Mouse (Mus musculus) forebrain, embryonic 13.5 days (tissue): ENCODE results near the gene Pdcd10. TPM values are rescaled to one million over a fixed set of nuclear protein-coding genes. Genes with fewer than 3 reads are reported as not detected.

Source experiments
- ATAC-seq: fragments of 200-750 bp; cut with Nextera tagmentation; 2 replicates; pipeline ENCODE4 v1.8.0; 2017
- H3K27ac ChIP-seq: fragments of 300-500 bp; sonication (generic); 2 replicates; pipeline ENCODE4 v1.5.1; 2015; ENCODE audit warnings: inconsistent platforms, mild to moderate bottlenecking, moderate library complexity
- H3K27me3 ChIP-seq: fragments of 300-500 bp; sonication (generic); 2 replicates; pipeline ENCODE4 v1.6.1; 2015; ENCODE audit warnings: mild to moderate bottlenecking, inconsistent platforms
- H3K36me3 ChIP-seq: fragments of 300-500 bp; sonication (generic); 2 replicates; pipeline ENCODE4 v1.6.1; 2015; ENCODE audit warnings: mild to moderate bottlenecking, inconsistent platforms; ENCODE audit not compliant: poor library complexity, severe bottlenecking
- H3K4me1 ChIP-seq: fragments of 300-500 bp; sonication (generic); 2 replicates; pipeline ENCODE4 v1.6.1; 2015; ENCODE audit warnings: inconsistent platforms
- H3K4me2 ChIP-seq: fragments of 300-500 bp; sonication (generic); 2 replicates; pipeline ENCODE4 v1.6.1; 2015; ENCODE audit warnings: inconsistent platforms, mild to moderate bottlenecking, moderate library complexity
- H3K4me3 ChIP-seq: fragments of 300-500 bp; sonication (generic); 2 replicates; pipeline ENCODE4 v1.5.1; 2015; ENCODE audit warnings: mild to moderate bottlenecking, inconsistent platforms
- H3K9ac ChIP-seq: fragments of 300-500 bp; sonication (generic); 2 replicates; pipeline ENCODE4 v1.6.1; 2015; ENCODE audit warnings: mild to moderate bottlenecking, inconsistent platforms
- H3K9me3 ChIP-seq: fragments of 300-500 bp; sonication (generic); replicated peaks from 2 replicates; pipeline ENCODE4 v1.6.1; 2016; ENCODE audit warnings: inconsistent platforms
- WGBS: fragments of 180-500 bp; shearing (Covaris S2); methylation state at CpG from one replicate; pipeline ENCODE4 v1.1.7; 2015; 5-methylcytosine and 5-hydroxymethylcytosine counted together
- polyA plus RNA-seq: library from polyadenylated mRNA; unstranded; fragments of >200 nt; fragmentation: Nextera tagmentation; extraction: Ambion mirVana; gene quantifications from 2 replicates; pipeline ENCODE4 v1.2.1, GENCODE M21; 2015

The Pdcd10 gene
- polyA plus RNA-seq: 80.1 and 87.3 TPM in 2 replicates

DNA sequence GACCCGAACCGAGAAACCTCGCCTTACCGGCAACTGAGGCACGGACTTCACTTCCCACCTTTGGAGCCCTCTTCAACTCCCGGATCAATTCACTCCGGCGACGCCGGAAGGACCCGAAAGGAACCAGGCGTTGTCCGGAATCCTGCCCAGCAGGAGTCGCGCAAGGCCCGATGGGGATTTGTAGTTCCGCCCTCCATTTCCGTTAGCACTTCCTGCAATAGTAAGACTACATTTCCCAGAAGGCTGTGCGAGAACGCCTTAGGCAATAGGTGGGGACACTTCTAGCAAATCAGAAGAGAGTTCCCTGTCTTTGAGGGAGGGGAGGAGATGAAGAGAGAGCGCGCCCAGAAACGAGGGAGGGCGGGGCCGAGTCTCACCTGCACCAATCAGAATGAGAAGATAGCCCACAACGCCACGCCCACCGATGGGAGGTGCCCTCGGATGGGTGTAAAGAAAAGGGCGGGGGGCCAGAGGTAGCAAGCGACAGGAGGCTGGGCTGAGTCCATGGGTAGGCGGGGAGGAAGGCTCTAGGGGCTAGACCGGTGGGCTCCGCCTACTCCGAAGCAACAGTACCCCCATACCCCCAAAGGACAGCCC, at the start of gene Pdcd10:
TSS of gene Pdcd10 (minus strand) at position 162 of the 597 bp plus-strand sequence.
- H3K9me3 ChIP-seq: no peaks in the 10 kb centered on the region
- H3K4me1 ChIP-seq: peaks cover 7% of the 10 kb centered on the region
- peak within 1 kb of the TSS; percentile 91 for H3K9ac ChIP-seq
- H3K36me3 ChIP-seq: no peaks in the 10 kb centered on the region
- H3K4me3 ChIP-seq: peak within 1 kb of the TSS; percentile 94
- peak; percentile 96 for ATAC-seq
- peak within 1 kb of the TSS; percentile 85 for H3K27ac ChIP-seq
- peak within 1 kb of the TSS; percentile 77 for H3K4me2 ChIP-seq
- no peaks in the 10 kb centered on the region for H3K27me3 ChIP-seq
- under 1% methylated on average over 35 of the region's 35 CpGs for WGBS

DNA sequence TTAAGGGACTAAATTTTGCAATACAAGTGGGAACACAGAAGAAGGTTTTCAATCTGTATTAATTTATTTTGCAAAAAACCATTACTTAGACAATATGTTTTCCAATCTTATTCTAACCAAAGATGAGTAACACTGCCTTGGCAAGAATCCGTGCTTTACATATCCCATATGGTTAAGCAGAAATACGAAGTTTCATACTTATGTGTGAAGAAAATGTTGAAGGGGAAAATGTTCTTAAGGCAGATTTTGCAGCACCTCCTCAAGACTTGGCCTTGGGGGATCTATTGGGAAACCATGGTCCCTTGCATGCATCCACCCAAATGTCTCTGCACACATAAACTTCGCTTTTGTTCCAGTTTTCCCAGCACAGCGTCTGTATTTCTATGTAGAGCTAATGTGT, 28.2 kb upstream of the Pdcd10 start:
- no peak overlapping the region for H3K9ac ChIP-seq
- WGBS: 81% methylated on average over 4 of the region's 4 CpGs
- no peaks in the 10 kb centered on the region for H3K9me3 ChIP-seq
- H3K4me2 ChIP-seq: no peak overlapping the region
- no peaks in the 10 kb centered on the region for H3K4me1 ChIP-seq
- H3K36me3 ChIP-seq: no peaks in the 10 kb centered on the region
- H3K27ac ChIP-seq: no peak overlapping the region
- no peak overlapping the region for H3K4me3 ChIP-seq
- no peaks in the 10 kb centered on the region for H3K27me3 ChIP-seq
- peak; percentile 11; the same call in 1 of the 2 replicates for ATAC-seq

DNA sequence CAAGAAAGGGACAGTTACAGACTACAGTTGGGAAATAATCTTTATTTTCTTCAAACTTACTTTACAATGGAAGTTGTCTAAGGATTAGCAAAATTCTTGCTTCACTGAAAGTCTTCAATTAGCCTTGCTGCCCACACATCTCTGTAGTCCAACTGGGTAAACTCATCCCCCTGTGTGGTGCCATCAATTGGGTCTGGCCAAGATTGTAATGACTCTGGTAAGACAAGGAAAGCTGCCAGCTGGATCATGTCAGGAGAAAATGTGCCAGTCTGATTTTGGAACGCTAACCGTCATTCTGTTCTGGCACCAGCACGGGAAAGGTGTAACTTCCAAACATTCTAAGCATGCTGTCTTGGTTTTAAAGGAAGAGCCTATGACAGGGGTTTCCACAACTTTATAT, 26.6 kb upstream of the Pdcd10 start:
- Histone ChIP-seq H3K27me3 (no peaks in the 10 kb centered on the region), H3K4me2 (no peak overlapping the region), H3K27ac (no peak overlapping the region), H3K9ac (no peak overlapping the region), H3K36me3 (no peaks in the 10 kb centered on the region), H3K4me1 (no peaks in the 10 kb centered on the region), H3K4me3 (no peak overlapping the region), H3K9me3 (no peaks in the 10 kb centered on the region)
- 80% methylated on average over 3 of the region's 3 CpGs for WGBS
- ATAC-seq: peak; percentile 50; the same call in 1 of the 2 replicates

DNA sequence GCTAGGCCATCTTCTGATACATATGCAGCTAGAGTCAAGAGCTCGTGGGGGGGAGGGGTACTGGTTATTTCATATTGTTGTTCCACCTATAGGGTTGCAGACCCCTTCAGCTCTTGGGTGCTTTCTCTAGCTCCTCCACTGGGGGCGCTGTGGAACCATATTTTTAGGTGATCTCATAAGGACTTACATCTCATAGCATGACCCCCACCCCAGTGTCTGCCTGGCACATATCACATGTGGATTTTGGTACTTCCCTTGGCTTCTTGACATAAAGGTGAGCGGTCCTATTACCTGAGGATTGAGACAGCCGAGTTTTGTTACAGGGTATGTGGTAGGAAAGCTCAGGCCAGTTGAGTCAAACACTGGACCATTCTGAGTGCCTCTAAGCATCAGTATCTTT, 22.7 kb upstream of the Pdcd10 start:
- Histone ChIP-seq H3K9me3 (no peaks in the 10 kb centered on the region), H3K27ac (no peak overlapping the region), H3K27me3 (no peaks in the 10 kb centered on the region), H3K4me1 (no peaks in the 10 kb centered on the region), H3K9ac (no peak overlapping the region), H3K4me2 (no peak overlapping the region), H3K4me3 (no peak overlapping the region), H3K36me3 (no peaks in the 10 kb centered on the region)
- ATAC-seq: 0 out of 2 replicates have a peak, but pooled peaks have one; percentile 36
- 62% methylated on average over 4 of the region's 4 CpGs for WGBS

DNA sequence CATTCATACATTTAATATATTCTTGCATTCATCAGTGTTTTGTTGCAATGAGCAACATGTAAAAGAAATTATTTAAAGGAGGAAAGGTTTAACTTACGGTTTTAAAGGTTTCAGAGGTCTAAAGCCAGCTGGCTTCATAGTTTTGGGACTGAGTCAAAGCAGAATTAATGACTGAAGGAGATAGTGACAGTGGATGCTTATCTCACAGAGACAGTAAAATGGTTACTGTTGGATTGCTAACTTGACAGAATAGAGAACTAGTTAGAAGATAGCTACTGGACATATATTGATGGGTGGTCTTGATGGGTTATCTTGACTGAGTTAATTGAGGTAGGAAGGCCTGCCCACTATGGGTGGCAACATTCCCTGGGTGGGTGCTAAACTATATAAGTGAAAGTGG, 18.9 kb upstream of the Pdcd10 start:
- Histone ChIP-seq H3K36me3 (no peaks in the 10 kb centered on the region), H3K4me3 (no peak overlapping the region), H3K27ac (no peak overlapping the region), H3K9me3 (no peaks in the 10 kb centered on the region), H3K4me2 (no peak overlapping the region), H3K4me1 (no peaks in the 10 kb centered on the region), H3K27me3 (no peaks in the 10 kb centered on the region), H3K9ac (no peak overlapping the region)
- ATAC-seq: no peak
- 81% methylated on average over 1 of the region's 1 CpGs for WGBS

DNA sequence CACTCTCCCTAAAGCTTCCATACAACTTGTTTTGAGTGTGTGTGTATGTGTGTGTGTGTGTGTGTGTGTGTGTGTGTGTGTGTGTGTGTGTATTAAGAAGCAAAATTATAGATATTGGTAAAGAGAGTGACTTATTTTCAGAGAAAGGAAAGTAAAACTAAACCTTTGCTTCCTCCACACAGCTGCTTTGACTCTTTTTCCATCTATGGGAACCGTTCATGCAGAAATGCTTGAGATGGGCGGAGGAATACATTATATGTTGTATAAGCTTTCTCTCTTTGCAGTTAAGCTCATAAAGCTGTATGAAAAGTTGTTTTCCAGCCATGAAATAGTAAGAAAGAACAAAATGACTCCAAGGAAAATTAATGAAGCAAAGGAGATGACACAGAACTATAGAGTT, 17.4 kb upstream of the Pdcd10 start:
- no peaks in the 10 kb centered on the region for H3K9me3 ChIP-seq
- no peaks in the 10 kb centered on the region for H3K27me3 ChIP-seq
- ATAC-seq: no peak
- no peak overlapping the region for H3K4me2 ChIP-seq
- no peak overlapping the region for H3K27ac ChIP-seq
- no peaks in the 10 kb centered on the region for H3K4me1 ChIP-seq
- no peak overlapping the region for H3K4me3 ChIP-seq
- no peak overlapping the region for H3K9ac ChIP-seq
- H3K36me3 ChIP-seq: no peaks in the 10 kb centered on the region
- WGBS: 64% methylated on average over 2 of the region's 2 CpGs

DNA sequence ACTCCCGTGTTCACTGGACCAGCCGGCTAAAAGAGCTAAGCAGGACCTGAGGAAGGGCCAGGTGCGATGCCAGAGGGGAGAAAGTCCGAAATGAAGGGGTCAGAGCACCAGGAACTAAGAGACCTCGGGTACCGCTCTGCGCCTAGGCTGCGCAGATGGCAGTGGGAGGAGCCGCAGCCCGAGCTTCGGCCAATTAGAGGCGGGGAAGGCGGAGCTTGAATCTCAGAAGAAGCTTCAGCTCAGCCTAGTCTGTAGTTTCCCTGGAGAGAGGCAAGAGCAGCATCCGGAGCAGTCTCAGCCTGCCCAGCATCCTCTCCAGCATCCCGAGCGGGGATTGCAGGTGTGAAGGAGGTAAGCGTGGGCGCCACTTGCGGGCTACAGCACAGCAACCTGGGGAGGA, 636 bp upstream of the Pdcd10 start, which contains the start of gene Serpini1:
TSS of gene Serpini1 (plus strand) at position 256 of the 400 bp plus-strand sequence.
- Histone ChIP-seq H3K27ac (peak within 1 kb of the TSS; percentile 85), H3K9ac (peak within 1 kb of the TSS; percentile 91), H3K4me2 (peak within 1 kb of the TSS; percentile 77), H3K9me3 (no peaks in the 10 kb centered on the region), H3K36me3 (no peaks in the 10 kb centered on the region), H3K4me3 (peak within 1 kb of the TSS; percentile 94), H3K27me3 (no peaks in the 10 kb centered on the region), H3K4me1 (peaks cover 7% of the 10 kb centered on the region)
- under 1% methylated on average over 19 of the region's 19 CpGs for WGBS
- ATAC-seq: peak; percentile 96

DNA sequence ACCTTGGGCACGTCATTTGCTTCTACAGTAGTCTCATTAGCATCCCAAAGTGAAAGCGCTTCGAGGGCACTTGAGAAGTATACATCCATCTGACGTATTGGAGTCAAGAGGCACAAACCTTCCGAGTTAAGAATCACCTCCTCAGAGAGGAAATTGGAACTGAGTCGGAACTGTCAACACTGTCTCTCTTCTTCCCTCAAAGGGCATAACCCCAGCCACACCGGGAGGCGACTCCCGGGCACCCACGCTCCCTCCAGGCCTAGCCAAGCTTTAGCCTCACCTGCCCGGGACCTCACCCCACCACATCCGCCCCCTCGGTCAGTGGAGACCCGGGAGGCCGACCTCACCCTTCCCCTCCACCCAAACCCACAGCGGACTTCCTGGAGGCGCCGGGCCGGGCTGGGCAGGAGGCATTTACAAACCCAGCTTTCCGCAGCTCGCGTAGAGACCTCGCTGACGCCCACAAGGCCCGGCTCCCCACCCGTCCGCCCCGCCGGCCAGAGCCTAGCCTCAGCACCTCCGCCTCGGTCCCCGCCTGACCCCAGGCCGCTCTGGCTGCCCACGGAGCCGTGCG, 448 bp downstream of the Pdcd10 start:
- under 1% methylated on average over 34 of the region's 36 CpGs for WGBS

DNA sequence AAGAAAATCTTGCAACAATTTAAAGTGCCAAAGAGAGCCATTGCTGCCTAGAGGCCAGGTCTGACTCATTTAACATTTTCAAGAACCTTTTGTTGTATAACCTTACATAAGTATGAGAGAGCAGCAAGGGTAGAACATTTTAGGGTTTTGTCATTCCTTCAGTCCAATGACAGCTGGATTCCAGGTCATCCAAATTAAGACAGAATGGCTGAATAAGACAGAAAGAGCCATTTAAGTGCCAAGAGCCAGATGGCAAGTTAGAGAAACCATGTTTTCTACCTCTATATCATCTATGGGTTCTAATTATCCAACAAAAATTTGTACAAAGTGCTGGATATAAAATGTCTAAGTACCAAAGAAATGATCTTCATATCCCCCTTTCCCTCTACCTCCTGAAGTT, 5.4 kb downstream of the Pdcd10 start:
- H3K4me3 ChIP-seq: no peak overlapping the region
- no peaks in the 10 kb centered on the region for H3K27me3 ChIP-seq
- no peak overlapping the region for H3K4me2 ChIP-seq
- H3K27ac ChIP-seq: no peak overlapping the region
- no peaks in the 10 kb centered on the region for H3K9me3 ChIP-seq
- H3K9ac ChIP-seq: no peak overlapping the region
- no peaks in the 10 kb centered on the region for H3K36me3 ChIP-seq
- ATAC-seq: no peak
- H3K4me1 ChIP-seq: peaks cover 7% of the 10 kb centered on the region

More for the DNA sequence above, 448 bp downstream of the Pdcd10 start:
- ATAC-seq: peak; percentile 40; the same call in 1 of the 2 replicates
- Histone ChIP-seq H3K27ac (peak overlapping the region; percentile 65), H3K4me3 (peak overlapping the region; percentile 94), H3K36me3 (no peaks in the 10 kb centered on the region), H3K4me2 (peak overlapping the region; percentile 77), H3K27me3 (no peaks in the 10 kb centered on the region), H3K9ac (peak overlapping the region; percentile 91), H3K9me3 (no peaks in the 10 kb centered on the region), H3K4me1 (peaks cover 7% of the 10 kb centered on the region)

DNA sequence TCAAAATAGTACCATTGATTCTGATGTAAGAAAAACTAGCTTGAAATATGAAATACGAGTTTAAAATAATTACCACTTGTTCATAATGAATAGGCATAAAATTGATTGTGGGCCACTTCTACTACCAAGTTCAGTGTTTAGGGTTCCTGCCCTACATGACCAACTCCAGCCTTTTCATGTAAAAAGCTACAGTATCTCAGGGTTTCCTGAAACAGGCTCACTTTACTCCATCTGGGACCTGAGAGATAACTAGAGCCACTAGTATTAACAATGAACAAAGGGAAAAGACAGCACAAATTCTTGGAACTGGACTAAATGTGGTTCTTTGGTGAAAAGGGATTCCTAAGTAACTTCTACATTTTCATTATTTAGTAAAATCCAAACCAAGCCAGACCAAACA, 12.4 kb downstream of the Pdcd10 start:
- H3K27ac ChIP-seq: no peak overlapping the region
- ATAC-seq: no peak
- H3K4me3 ChIP-seq: no peak overlapping the region
- H3K4me1 ChIP-seq: peaks cover 6% of the 10 kb centered on the region
- no peak overlapping the region for H3K4me2 ChIP-seq
- no peaks in the 10 kb centered on the region for H3K9me3 ChIP-seq
- H3K27me3 ChIP-seq: no peaks in the 10 kb centered on the region
- WGBS: 95% methylated on average over 1 of the region's 1 CpGs
- H3K36me3 ChIP-seq: peaks cover 5% of the 10 kb centered on the region
- H3K9ac ChIP-seq: no peak overlapping the region

DNA sequence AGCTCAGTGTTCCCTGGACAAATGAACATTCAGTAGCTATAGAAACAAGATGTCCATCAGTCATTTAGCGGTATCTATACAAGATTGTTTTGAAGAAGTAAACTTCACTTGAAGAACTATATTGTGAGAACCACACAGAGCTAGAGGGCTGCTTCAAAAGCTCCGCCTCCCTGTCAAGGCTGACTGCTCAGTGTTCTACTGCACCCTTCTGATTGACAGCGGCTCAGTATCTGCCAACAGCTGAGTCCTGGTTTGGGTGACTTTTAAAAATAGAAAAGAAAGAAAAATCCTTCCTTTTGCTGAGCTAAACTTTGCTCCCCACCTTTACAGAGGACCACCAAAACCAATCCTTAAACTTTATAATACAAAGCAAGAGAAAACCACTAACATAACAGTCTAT, 13.8 kb downstream of the Pdcd10 start:
- Histone ChIP-seq H3K4me2 (no peak overlapping the region), H3K4me3 (no peak overlapping the region), H3K36me3 (peaks cover 11% of the 10 kb centered on the region), H3K9me3 (no peaks in the 10 kb centered on the region), H3K27me3 (no peaks in the 10 kb centered on the region), H3K4me1 (peaks cover 6% of the 10 kb centered on the region), H3K27ac (no peak overlapping the region), H3K9ac (no peak overlapping the region)
- ATAC-seq: 0 out of 2 replicates have a peak, but pooled peaks have one; percentile 55
- WGBS: 76% methylated on average over 3 of the region's 3 CpGs

DNA sequence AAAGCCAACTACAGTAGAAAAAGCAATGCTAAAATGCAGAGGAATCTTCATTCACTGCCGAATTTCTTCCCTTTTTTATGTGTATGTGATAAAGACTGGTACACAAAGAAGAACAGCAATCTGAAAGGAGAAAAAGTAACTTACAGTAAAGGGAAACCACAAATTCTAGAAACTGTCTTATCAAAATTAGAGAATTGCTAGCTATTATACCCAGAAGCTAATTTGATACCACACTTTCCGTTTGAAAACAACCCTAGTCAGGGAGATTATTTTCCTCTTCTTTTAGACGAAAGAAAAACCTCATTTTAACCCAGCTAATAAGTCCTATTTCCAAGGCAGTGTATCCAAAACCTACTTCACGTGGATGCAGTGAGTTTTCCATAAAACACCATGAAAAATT, 15.4 kb downstream of the Pdcd10 start:
- Histone ChIP-seq H3K36me3 (peaks cover 22% of the 10 kb centered on the region), H3K4me1 (peaks cover 6% of the 10 kb centered on the region), H3K27ac (no peak overlapping the region), H3K9me3 (no peaks in the 10 kb centered on the region), H3K4me3 (no peak overlapping the region), H3K27me3 (no peaks in the 10 kb centered on the region), H3K9ac (no peak overlapping the region), H3K4me2 (no peak overlapping the region)
- 93% methylated on average over 4 of the region's 4 CpGs for WGBS
- no peak for ATAC-seq
